Mouse (Mus musculus): ENCODE results near the gene Mrpl48. TPM values are rescaled to one million over a fixed set of nuclear protein-coding genes. Genes with fewer than 3 reads are reported as not detected.

Mrpl48 gene
- total RNA-seq, 2 experiments from 2014 or later = 73.3 to 78.9 TPM

DNA sequence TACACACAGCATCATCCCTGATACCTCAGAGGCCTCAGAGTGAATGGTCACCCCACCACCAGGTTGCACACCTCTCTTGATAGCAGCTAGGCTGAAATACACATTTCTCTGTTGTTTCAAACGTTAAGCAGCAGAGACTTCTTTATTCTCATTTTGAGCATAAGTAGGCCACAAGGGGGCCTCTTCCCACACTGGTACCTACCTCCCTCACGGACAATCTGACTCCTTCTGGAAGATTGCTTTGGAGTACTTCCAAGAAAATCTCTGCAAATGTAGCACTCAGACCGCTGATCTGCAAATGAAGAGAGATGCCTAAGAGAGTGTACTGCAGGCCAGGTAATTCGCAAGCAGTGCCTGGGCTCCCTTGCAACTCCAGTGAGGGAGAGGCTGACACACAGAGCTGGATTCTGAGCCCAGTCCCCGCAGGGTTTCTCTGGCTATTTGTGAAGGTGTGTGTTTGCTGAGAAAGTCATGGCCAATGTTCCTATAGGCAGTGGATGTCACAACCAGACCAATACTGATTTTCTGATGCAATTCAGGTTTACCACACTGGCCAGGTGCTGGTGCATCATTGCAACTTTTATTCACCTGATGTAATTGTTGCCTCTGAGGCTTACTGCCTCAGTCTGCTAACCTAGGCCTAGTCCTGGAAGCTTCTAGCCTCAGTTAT lies 57.6 kb downstream of the Mrpl48 start:
- intact Hi-C loops (cut with DNase I) = no loop called here

DNA sequence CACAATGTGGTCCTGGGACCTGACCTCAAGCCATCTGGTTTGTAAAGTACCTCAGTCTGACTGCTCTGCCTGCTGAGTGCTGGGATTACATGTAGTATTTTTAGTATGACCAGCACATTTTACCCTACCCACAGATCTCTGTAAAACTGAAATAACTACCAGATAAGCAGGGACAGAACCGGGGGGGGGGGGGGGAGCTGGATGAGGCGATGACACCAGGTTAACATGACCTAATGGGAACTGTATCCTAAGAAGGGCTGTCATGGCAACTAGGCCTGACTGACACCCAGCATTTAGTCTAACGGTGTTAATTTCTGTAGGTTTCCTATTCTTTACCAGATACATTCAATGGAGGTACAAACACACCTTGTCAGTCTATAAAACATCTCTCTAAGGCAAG lies 58.3 kb downstream of the Mrpl48 start:
- no peak for DNase-seq (ENCODE audit: extremely low spot score in 1 of 2, low spot score in 2 of 2)
- TF ChIP-seq CTCF (IDR thresholded peaks at IDR 0.05) = no peak
- intact Hi-C loops (cut with DNase I) = no loop called here
- Histone ChIP-seq H3K27ac (peak overlapping the region; percentile 58; the same call in 1 of the 2 replicates), H3K4me3 (no peak overlapping the region)

More for the DNA sequence above, 57.6 kb downstream of the Mrpl48 start:
- H3K4me3 ChIP-seq = no peak overlapping the region
- peak overlapping the region; percentile 58 for H3K27ac ChIP-seq
- peak; percentile 62 for TF ChIP-seq CTCF (IDR thresholded peaks at IDR 0.05)
- peak; percentile 26 to 49 for DNase-seq (ENCODE audit: extremely low spot score in 1 of 2, low spot score in 2 of 2)

GRCm38 (mm10) chr7:100547631-100548030 lies 60.5 kb downstream of the Mrpl48 start:
- no peak for TF ChIP-seq CTCF (IDR thresholded peaks at IDR 0.05)
- intact Hi-C loops (cut with DNase I) = no loop called here
- DNase-seq (ENCODE audit: extremely low spot score in 1 of 2, low spot score in 2 of 2) = no peak
- Histone ChIP-seq H3K4me3 (no peak overlapping the region), H3K27ac (no peak overlapping the region)

DNA sequence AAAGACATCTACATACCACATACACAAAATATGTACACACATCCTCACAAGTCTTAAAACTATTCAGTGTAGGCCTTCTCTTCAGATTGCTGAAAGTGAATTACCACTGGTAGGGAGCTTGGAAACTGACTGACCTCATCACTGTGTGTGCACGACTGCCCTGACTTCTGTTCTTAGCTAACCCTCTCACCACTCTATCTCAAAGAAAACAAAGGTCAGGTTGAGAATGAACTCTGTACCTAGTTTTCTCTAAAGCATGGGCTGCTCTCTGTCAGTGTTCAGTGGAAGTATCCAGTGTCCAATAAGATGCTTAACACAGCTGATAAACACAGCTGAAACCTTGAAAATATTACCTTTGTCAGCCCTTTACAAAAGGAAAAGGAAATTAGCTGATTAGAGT lies 63.7 kb downstream of the Mrpl48 start:
- intact Hi-C loops (cut with DNase I) = no loop called here
- no peak for DNase-seq (ENCODE audit: extremely low spot score in 1 of 2, low spot score in 2 of 2)
- TF ChIP-seq CTCF (IDR thresholded peaks at IDR 0.05) = no peak
- Histone ChIP-seq H3K4me3 (no peak overlapping the region), H3K27ac (no peak overlapping the region)

DNA sequence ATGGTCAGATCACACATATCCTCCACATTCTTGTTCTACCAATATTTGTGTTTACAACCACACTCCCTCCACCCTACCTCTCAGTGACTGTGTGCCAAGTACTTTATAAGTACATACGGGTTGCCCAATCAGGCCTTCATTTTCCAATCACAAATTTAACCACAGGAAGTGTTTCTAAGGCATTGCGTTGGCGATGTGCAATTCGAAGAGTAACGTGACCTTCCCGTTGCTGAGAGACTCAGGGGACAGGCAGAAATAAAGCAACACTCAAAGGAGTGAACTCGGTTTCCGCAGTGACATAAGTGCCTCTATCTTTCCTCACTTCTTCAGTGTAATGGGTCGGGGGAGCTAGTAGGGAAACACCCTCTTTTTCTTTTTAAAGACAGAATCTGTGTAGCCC lies 68.6 kb downstream of the Mrpl48 start:
- no peak for TF ChIP-seq CTCF (IDR thresholded peaks at IDR 0.05)
- H3K27ac ChIP-seq = no peak overlapping the region

DNA sequence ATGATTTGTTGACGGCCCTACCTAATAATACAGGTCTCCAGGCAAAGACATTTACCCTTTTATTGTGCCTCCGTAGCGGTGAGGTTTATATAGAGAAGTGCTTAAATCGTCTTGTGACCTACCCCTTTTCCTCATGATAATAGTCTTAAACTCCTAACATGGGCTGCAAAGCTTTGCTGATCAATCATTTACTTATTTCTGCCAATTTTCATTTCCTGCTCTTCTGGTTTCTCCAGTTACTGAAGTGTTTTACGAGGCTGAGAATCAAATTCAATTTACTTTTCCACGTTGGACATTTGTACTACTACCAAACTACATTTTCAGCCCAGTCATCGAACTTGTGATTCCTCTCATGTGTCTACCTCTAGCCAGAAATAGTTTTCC lies 70.6 kb downstream of the Mrpl48 start:
- Histone ChIP-seq H3K4me3 (peak overlapping the region; percentile 90), H3K27ac (peak overlapping the region; percentile 90)
- DNase-seq (ENCODE audit: extremely low spot score in 1 of 2, low spot score in 2 of 2) = no peak
- no peak for TF ChIP-seq CTCF (IDR thresholded peaks at IDR 0.05)
- intact Hi-C loops (cut with DNase I) = loop anchor here (5.0 kb wide), 2 partner anchors 45 to 70 kb away; partner anchors contain the start of genes Mrpl48 and Rab6a

More for the DNA sequence above, 68.6 kb downstream of the Mrpl48 start:
- H3K4me3 ChIP-seq = no peak overlapping the region
- DNase-seq (ENCODE audit: extremely low spot score in 1 of 2, low spot score in 2 of 2) = no peak
- intact Hi-C loops (cut with DNase I) = loop anchor here (5.0 kb wide), 2 partner anchors 43 to 68 kb away; partner anchors contain the start of genes Mrpl48 and Rab6a

DNA sequence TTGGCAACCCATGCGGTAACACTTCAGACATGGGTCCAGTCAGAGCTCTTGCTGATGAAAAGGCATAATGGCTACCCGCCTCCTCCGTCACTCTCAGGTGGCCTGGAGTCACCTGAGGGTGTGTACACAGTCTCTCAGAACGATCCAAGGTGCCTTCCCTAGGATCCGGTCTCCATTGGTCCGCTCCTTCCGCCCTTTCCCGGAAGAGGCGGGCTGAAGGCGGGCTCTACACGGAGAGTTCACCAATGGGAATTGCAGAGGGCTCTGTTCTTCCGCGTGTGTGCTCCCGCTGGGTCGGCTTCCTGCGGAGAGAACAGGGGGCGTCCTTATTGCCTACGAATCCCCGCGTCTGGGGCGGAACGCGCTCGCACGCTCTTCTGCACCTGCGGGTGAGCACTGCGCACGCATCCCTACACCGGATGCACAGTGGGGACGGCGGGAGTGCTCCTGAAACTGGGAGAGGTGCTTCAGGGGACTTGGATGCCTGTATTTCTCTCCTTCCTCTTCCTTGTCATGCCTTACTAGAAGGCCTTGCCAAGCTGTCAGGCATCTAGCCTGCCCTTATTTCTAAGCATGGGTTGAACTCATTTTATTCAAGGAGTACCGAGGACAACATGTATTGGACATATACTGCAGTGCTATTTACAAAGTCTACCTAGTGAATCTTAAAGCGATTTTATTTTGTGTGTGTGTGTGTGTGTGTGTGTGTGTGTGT lies 71.1 kb downstream of the Mrpl48 start, which contains the start of gene Coa4:
Gene Coa4, plus strand, starts transcription at position 268 of the 715 bp plus-strand sequence.
- peak within 1 kb of the TSS; percentile 90 for H3K4me3 ChIP-seq
- peak within 1 kb of the TSS; percentile 90 for H3K27ac ChIP-seq
- peak; percentile 82 to 90 for DNase-seq (ENCODE audit: extremely low spot score in 1 of 2, low spot score in 2 of 2)
- intact Hi-C loops (cut with DNase I) = loop anchor here (5.0 kb wide), 2 partner anchors 45 to 70 kb away; partner anchors contain the start of genes Mrpl48 and Rab6a
- TF ChIP-seq CTCF (IDR thresholded peaks at IDR 0.05) = no peak

DNA sequence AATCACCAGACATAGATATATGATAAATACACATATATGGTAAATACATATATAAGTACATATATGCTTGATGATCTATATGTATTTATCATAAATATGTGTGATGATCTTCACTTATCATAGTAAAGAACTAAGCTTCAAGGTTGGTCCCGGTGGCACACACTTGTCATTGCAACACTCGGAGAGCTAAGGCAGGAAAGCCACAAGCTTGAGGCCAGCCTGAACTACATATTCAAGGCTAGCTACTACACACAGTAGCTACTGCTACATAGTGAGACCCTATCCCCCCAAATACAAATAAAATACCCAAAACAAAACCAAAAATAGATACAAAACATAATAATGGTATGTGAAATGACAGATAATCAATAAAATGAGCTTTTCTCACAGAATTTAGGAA lies 72.3 kb downstream of the Mrpl48 start:
- no peak for DNase-seq (ENCODE audit: extremely low spot score in 1 of 2, low spot score in 2 of 2)
- Histone ChIP-seq H3K4me3 (no peak overlapping the region), H3K27ac (no peak overlapping the region)
- no peak for TF ChIP-seq CTCF (IDR thresholded peaks at IDR 0.05)
- intact Hi-C loops (cut with DNase I) = loop anchor here (5.0 kb wide), 2 partner anchors 46 to 71 kb away; partner anchors contain the start of genes Mrpl48 and Rab6a

DNA sequence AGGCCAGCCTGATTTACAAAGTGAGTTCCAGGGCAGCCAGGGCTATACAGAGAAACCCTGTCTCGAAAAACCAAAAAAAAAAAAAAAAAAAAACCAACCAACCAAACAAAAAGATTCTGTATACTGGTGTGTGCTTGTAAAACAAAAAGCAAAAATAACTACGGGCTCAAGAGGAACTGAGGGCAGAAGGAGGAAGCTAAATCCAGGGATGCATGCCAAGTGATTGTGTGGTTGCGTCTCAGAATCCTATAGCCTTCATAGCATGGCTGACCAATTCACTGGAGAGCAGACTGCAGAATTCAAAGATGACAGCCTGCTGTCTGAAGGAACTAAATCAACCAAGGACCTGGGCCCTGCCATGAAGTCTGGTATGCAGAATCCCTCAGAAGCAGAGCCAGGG lies 73.9 kb downstream of the Mrpl48 start:
- no peak for TF ChIP-seq CTCF (IDR thresholded peaks at IDR 0.05)
- H3K4me3 ChIP-seq = no peak overlapping the region
- DNase-seq (ENCODE audit: extremely low spot score in 1 of 2, low spot score in 2 of 2) = no peak
- H3K27ac ChIP-seq = no peak overlapping the region
- intact Hi-C loops (cut with DNase I) = no loop called here

DNA sequence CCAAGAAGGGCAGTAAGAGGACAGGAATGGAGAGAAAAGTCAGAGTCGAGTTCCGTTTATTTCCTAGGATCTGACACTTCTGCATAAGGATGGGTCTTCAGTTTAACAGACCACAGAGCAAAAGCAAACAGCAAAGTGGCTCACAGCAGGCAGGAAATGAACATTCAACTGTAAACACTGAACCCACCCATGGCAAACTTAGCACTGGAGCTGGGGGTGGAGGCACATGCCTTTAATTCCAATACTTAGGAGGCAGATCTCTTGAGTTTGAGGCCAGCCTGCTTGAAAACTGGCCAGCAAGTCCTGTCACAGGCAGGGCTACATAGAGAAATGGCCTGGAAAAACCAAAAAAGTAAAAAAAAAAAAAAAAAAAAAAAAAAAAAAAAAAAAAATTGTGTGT lies 74.6 kb downstream of the Mrpl48 start:
- DNase-seq (ENCODE audit: extremely low spot score in 1 of 2, low spot score in 2 of 2) = no peak
- intact Hi-C loops (cut with DNase I) = no loop called here
- Histone ChIP-seq H3K4me3 (no peak overlapping the region), H3K27ac (no peak overlapping the region)
- no peak for TF ChIP-seq CTCF (IDR thresholded peaks at IDR 0.05)

DNA sequence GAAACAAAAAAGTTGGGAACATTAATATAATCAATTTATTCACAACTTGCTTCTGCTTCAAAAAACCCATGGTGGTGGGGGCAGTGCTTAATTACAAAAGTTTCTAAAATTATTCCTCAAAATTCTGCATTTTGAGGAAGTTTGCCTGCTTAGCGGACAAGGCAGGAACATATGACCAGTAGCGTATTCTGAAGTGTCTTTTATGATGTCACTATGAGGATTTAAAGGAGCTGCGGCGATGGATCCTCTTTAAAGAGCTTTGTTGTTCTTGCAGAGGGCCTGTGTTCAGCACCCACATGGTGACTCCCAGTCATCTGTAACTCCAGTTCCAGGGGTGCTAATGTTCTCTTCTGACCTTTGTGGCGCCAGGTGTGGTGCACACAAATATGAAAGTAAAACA lies 77.3 kb downstream of the Mrpl48 start:
- no peak for TF ChIP-seq CTCF (IDR thresholded peaks at IDR 0.05)
- no peak for DNase-seq (ENCODE audit: extremely low spot score in 1 of 2, low spot score in 2 of 2)
- intact Hi-C loops (cut with DNase I) = no loop called here
- Histone ChIP-seq H3K27ac (no peak overlapping the region), H3K4me3 (no peak overlapping the region)

GRCm38 (mm10) chr7:100524669-100525068 lies 83.4 kb downstream of the Mrpl48 start:
- Histone ChIP-seq H3K4me3 (no peak overlapping the region), H3K27ac (no peak overlapping the region)
- intact Hi-C loops (cut with DNase I) = no loop called here
- no peak for TF ChIP-seq CTCF (IDR thresholded peaks at IDR 0.05)
- no peak for DNase-seq (ENCODE audit: extremely low spot score in 1 of 2, low spot score in 2 of 2)

All from left cerebral cortex, adult 2 months (tissue).